Mouse (Mus musculus) kidney, embryonic 15.5 days (tissue): ENCODE results near the gene Efna2. TPM values are rescaled to one million over a fixed set of nuclear protein-coding genes. Genes with fewer than 3 reads are reported as not detected.

Experiments
- ATAC-seq: fragments of 200-750 bp; cut with Nextera tagmentation; replicated peaks from 2 replicates; pipeline ENCODE4 v1.8.0; 2017; ENCODE audit warnings: moderate TSS enrichment; ENCODE audit not compliant: low FRiP score
- H3K27ac ChIP-seq: fragments of 300-500 bp; sonication (generic); 2 replicates; pipeline ENCODE4 v1.5.1; 2015; ENCODE audit warnings: mild to moderate bottlenecking, inconsistent platforms
- H3K27me3 ChIP-seq: fragments of 300-500 bp; sonication (generic); 2 replicates; pipeline ENCODE4 v1.6.1; 2015; ENCODE audit warnings: inconsistent platforms
- H3K36me3 ChIP-seq: fragments of 300-500 bp; sonication (generic); 2 replicates; pipeline ENCODE4 v1.6.1; 2015; ENCODE audit warnings: inconsistent platforms
- H3K4me1 ChIP-seq: fragments of 300-500 bp; sonication (generic); 2 replicates; pipeline ENCODE4 v1.6.1; 2015; ENCODE audit warnings: inconsistent platforms
- H3K4me2 ChIP-seq: fragments of 300-500 bp; sonication (generic); 2 replicates; pipeline ENCODE4 v1.6.1; 2015; ENCODE audit warnings: moderate library complexity, mild to moderate bottlenecking, inconsistent platforms
- H3K4me3 ChIP-seq: fragments of 300-500 bp; sonication (generic); replicated peaks from 2 replicates; pipeline ENCODE4 v1.5.1; 2015; ENCODE audit warnings: mild to moderate bottlenecking, inconsistent platforms
- H3K9ac ChIP-seq: fragments of 300-500 bp; sonication (generic); 2 replicates; pipeline ENCODE4 v1.6.1; 2015; ENCODE audit warnings: mild to moderate bottlenecking, inconsistent platforms
- H3K9me3 ChIP-seq: fragments of 300-500 bp; sonication (generic); replicated peaks from 2 replicates; pipeline ENCODE4 v1.6.1; 2016; ENCODE audit warnings: inconsistent platforms
- WGBS: fragments of 180-500 bp; shearing (Covaris S2); methylation state at CpG from one replicate; pipeline ENCODE4 v1.1.7; 2015; ENCODE audit warnings: mixed read lengths; 5-methylcytosine and 5-hydroxymethylcytosine counted together
- polyA plus RNA-seq: library from polyadenylated mRNA; unstranded; fragments of >200 nt; fragmentation: Nextera tagmentation; extraction: Ambion mirVana; gene quantifications from 2 replicates; pipeline ENCODE4 v1.2.1, GENCODE M21; 2015

Efna2 gene
- 15.4 and 17.0 TPM in 2 replicates for polyA plus RNA-seq

- H3K4me3 ChIP-seq: peak within 1 kb of the TSS; percentile 78
- peaks cover 28% of the 10 kb centered on the region for H3K4me1 ChIP-seq
- peak within 1 kb of the TSS; percentile 74 for H3K27ac ChIP-seq
- H3K9ac ChIP-seq: peak within 1 kb of the TSS; percentile 81
- H3K9me3 ChIP-seq: no peaks in the 10 kb centered on the region
- H3K27me3 ChIP-seq: no peaks in the 10 kb centered on the region
- peaks cover 6% of the 10 kb centered on the region; the same call in 1 of the 2 replicates for H3K36me3 ChIP-seq
- 1% methylated on average over 73 of the region's 106 CpGs for WGBS
- H3K4me2 ChIP-seq: peak within 1 kb of the TSS; percentile 78
- ATAC-seq: peak; percentile 57
Observed at GRCm38 (mm10) chr10:80179068-80180051, at the start of gene Efna2. Gene Efna2 (plus strand): TSS chr10:80179482.

GRCm38 (mm10) chr10:80129846-80130245 is 49.4 kb upstream of the Efna2 start:
- Histone ChIP-seq H3K9ac (no peak overlapping the region), H3K4me3 (no peak overlapping the region), H3K4me2 (no peak overlapping the region), H3K36me3 (peaks cover 95% of the 10 kb centered on the region), H3K27me3 (no peaks in the 10 kb centered on the region), H3K27ac (peak overlapping the region; percentile 49), H3K4me1 (peaks cover 38% of the 10 kb centered on the region), H3K9me3 (no peaks in the 10 kb centered on the region)
- ATAC-seq: no peak
- WGBS: 89% methylated on average over 9 of the region's 9 CpGs

- Histone ChIP-seq H3K9ac (no peak overlapping the region), H3K27ac (peak overlapping the region; percentile 49), H3K4me3 (no peak overlapping the region), H3K27me3 (peaks cover 5% of the 10 kb centered on the region; the same call in 1 of the 2 replicates), H3K9me3 (no peaks in the 10 kb centered on the region), H3K36me3 (peaks cover 95% of the 10 kb centered on the region), H3K4me1 (peaks cover 38% of the 10 kb centered on the region), H3K4me2 (no peak overlapping the region)
- 77% methylated on average over 18 of the region's 18 CpGs for WGBS
- ATAC-seq: no peak; the same call in 1 of the 2 replicates
Observed at GRCm38 (mm10) chr10:80130403-80131031, 48.8 kb upstream of the Efna2 start.

- Histone ChIP-seq H3K36me3 (peaks cover 86% of the 10 kb centered on the region), H3K4me2 (peak overlapping the region; percentile 48), H3K27ac (peak overlapping the region; percentile 34; the same call in 1 of the 2 replicates), H3K27me3 (peaks cover 15% of the 10 kb centered on the region), H3K9ac (peak overlapping the region; percentile 36; the same call in 1 of the 2 replicates), H3K4me1 (peaks cover 43% of the 10 kb centered on the region), H3K9me3 (no peaks in the 10 kb centered on the region), H3K4me3 (peak overlapping the region; percentile 17)
- WGBS: 15% methylated on average over 55 of the region's 55 CpGs
- ATAC-seq: peak; percentile 30
Observed at GRCm38 (mm10) chr10:80131316-80131951, 47.8 kb upstream of the Efna2 start.

- peaks cover 81% of the 10 kb centered on the region for H3K36me3 ChIP-seq
- H3K27ac ChIP-seq: peak overlapping the region; percentile 34; the same call in 1 of the 2 replicates
- WGBS: 24% methylated on average over 27 of the region's 27 CpGs
- peaks cover 20% of the 10 kb centered on the region for H3K27me3 ChIP-seq
- peak overlapping the region; percentile 36; the same call in 1 of the 2 replicates for H3K9ac ChIP-seq
- H3K4me1 ChIP-seq: peaks cover 49% of the 10 kb centered on the region
- ATAC-seq: peak; percentile 44
- H3K4me2 ChIP-seq: peak overlapping the region; percentile 48
- peak overlapping the region; percentile 17; the same call in 1 of the 2 replicates for H3K4me3 ChIP-seq
- H3K9me3 ChIP-seq: no peaks in the 10 kb centered on the region
Observed at GRCm38 (mm10) chr10:80131952-80132350, 47.3 kb upstream of the Efna2 start.

- no peak overlapping the region for H3K9ac ChIP-seq
- no peak overlapping the region for H3K27ac ChIP-seq
- ATAC-seq: no peak
- 71% methylated on average over 8 of the region's 8 CpGs for WGBS
- H3K27me3 ChIP-seq: peaks cover 33% of the 10 kb centered on the region
- H3K9me3 ChIP-seq: no peaks in the 10 kb centered on the region
- peaks cover 67% of the 10 kb centered on the region for H3K36me3 ChIP-seq
- peaks cover 62% of the 10 kb centered on the region for H3K4me1 ChIP-seq
- H3K4me3 ChIP-seq: no peak overlapping the region
- no peak overlapping the region for H3K4me2 ChIP-seq
Observed at GRCm38 (mm10) chr10:80133226-80133849, 45.9 kb upstream of the Efna2 start.

- ATAC-seq: no peak
- H3K36me3 ChIP-seq: peaks cover 56% of the 10 kb centered on the region
- 83% methylated on average over 9 of the region's 9 CpGs for WGBS
- H3K4me3 ChIP-seq: no peak overlapping the region
- peaks cover 33% of the 10 kb centered on the region for H3K27me3 ChIP-seq
- H3K9ac ChIP-seq: no peak overlapping the region
- no peak overlapping the region for H3K27ac ChIP-seq
- H3K4me1 ChIP-seq: peaks cover 73% of the 10 kb centered on the region
- no peaks in the 10 kb centered on the region for H3K9me3 ChIP-seq
- H3K4me2 ChIP-seq: no peak overlapping the region
Observed at GRCm38 (mm10) chr10:80134421-80134820, 44.9 kb upstream of the Efna2 start.

- no peak overlapping the region for H3K9ac ChIP-seq
- WGBS: 84% methylated on average over 10 of the region's 10 CpGs
- peaks cover 69% of the 10 kb centered on the region for H3K4me1 ChIP-seq
- H3K27me3 ChIP-seq: peaks cover 33% of the 10 kb centered on the region
- no peaks in the 10 kb centered on the region for H3K9me3 ChIP-seq
- no peak overlapping the region for H3K4me3 ChIP-seq
- no peak overlapping the region for H3K27ac ChIP-seq
- H3K4me2 ChIP-seq: no peak overlapping the region
- H3K36me3 ChIP-seq: peaks cover 48% of the 10 kb centered on the region
- ATAC-seq: no peak
Observed at GRCm38 (mm10) chr10:80135161-80135560, 44.1 kb upstream of the Efna2 start.

GRCm38 (mm10) chr10:80135641-80136040 is 43.6 kb upstream of the Efna2 start:
- Histone ChIP-seq H3K36me3 (peaks cover 44% of the 10 kb centered on the region), H3K4me3 (no peak overlapping the region), H3K9ac (no peak overlapping the region), H3K4me2 (no peak overlapping the region), H3K9me3 (no peaks in the 10 kb centered on the region), H3K27ac (no peak overlapping the region), H3K4me1 (peaks cover 67% of the 10 kb centered on the region), H3K27me3 (peaks cover 33% of the 10 kb centered on the region)
- 87% methylated on average over 1 of the region's 1 CpGs for WGBS
- ATAC-seq: no peak

GRCm38 (mm10) chr10:80136179-80136951 is 42.9 kb upstream of the Efna2 start:
- peaks cover 67% of the 10 kb centered on the region for H3K4me1 ChIP-seq
- H3K27me3 ChIP-seq: peaks cover 33% of the 10 kb centered on the region
- ATAC-seq: no peak
- H3K4me2 ChIP-seq: peak overlapping the region; percentile 98
- H3K9me3 ChIP-seq: no peaks in the 10 kb centered on the region
- WGBS: 20% methylated on average over 49 of the region's 49 CpGs
- peak overlapping the region; percentile 36 for H3K9ac ChIP-seq
- H3K27ac ChIP-seq: peak overlapping the region; percentile 83; the same call in 1 of the 2 replicates
- H3K4me3 ChIP-seq: peak overlapping the region; percentile 74
- peaks cover 36% of the 10 kb centered on the region for H3K36me3 ChIP-seq
